Mouse (Mus musculus) pancreas, adult 10 weeks (tissue): ENCODE measurements around the gene Nubp1. TPM values are rescaled to one million over a fixed set of nuclear protein-coding genes. Genes with fewer than 3 reads are reported as not detected.

Experiments used
- polyA plus RNA-seq: library from polyadenylated mRNA; stranded (reverse); fragments of 350-450 nt; fragmentation: Illumina TruSeq; extraction: RNeasy Lipid Tissue Mini Kit (QIAGEN cat#74804); gene quantifications from one replicate; pipeline ENCODE4 v1.2.3, GENCODE M21; 2015; ENCODE audit warnings: low read depth, low replicate concordance; ENCODE audit not compliant: insufficient read depth

Nubp1 gene
- polyA plus RNA-seq: 5.4 TPM

DNA sequence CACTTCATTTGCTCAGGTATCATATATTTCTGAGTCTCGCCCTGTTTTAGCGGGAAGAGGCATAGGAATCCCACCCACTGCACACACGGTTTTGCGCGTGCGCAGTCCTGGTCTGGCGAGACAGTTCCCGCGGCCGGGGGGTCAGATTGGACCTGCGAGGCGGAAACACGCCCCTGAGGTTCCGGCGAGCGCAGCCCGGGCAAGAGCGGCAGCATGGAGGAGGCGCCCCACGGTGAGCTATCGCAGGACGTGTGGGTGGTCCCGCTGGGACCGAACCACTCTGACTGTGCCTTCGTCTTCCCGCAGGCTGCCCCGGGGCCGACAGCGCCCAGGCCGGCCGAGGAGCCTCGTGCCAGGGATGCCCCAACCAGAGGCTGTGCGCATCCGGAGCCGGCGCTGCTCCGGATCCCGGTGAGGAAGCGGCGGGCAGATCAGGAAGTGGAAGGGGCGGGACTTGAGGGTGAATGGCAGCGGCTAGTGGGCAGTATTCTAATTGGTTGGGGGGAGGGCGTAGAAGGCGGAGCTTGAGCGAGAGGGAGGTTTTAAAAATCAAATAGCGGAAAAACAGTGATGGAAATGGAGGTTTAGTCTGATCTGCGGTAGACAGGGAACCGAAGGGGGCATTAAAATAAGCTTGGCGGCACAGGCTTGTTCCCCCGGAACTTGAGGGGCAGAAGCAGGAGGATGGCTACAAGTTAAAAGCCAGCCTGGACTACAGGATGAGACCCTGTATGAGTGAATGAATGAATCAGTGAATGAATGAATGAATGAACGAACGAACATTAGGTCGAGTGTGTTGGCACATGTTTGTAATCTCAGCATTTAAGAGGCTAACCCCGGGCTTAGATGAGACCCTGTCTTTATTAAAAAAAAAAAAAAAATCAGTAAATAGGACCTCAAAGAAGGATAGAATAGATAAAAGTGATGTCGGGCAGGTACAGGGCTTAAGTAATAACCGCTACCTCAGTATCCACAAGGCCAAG lies at the start of gene Nubp1:
Gene Nubp1 (plus strand): TSS at position 185 of the 983 bp plus-strand sequence.

DNA sequence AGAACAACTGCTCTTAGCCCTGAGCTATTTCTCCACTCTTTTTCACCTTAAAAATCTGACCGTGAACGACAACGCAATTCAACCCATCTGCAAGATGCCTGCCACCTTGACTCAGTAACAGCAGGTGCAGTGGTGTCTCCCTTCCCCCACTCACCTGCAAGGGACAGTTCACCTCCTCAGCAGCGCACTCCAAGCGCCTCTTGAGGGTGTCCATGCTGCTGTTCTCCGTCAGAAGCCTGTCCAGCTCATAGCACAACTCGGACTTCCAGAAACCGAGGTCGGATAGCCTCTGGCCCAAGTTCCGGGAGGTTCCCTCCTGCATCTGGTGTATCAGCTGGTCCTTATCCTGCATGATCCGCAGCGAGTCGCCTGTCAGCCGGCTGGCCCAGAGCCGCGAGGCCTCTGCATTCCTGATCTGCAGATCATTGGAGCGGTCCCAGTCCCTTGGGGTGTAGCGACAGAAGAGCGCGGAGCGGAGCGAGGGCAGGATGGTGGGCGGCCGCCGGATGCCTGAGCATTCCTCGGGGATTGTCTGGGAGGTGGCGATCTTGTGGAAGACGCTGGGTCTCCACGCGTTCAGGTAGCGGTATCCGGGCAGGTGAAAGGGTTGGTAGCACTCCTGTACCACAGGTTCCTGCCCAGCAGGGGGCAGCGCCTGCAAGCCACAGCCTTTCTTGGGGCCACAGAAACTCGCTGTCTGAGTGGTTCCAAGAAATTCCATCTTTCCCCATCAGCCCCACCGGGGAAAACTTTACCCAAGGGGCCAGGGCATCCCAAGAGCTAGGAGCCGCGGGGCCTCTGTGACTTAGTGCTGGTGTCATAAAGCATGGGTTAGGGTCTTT lies 16.8 kb upstream of the Nubp1 start, which contains the start of gene Tekt5:
Gene Tekt5 (minus strand): TSS at position 792 of the 842 bp plus-strand sequence.

GRCm38 (mm10) chr16:10447264-10447594 lies 35.5 kb downstream of the Nubp1 start, which contains the start of gene Tvp23a:
Gene Tvp23a (minus strand): TSS chr16:10447362.

Other genes starting within 250 kb of the Nubp1 start
- gene Rpl39l, start 241.7 kb upstream of the Nubp1 start, polyA plus RNA-seq: not detected
- not detected for gene Atf7ip2, start 219.2 kb upstream of the Nubp1 start, polyA plus RNA-seq
- 14.7 TPM for gene Emp2, start 98.0 kb upstream of the Nubp1 start, polyA plus RNA-seq
- not detected for gene Tekt5, start 16.5 kb upstream of the Nubp1 start, polyA plus RNA-seq
- 0.41 TPM for gene Tvp23a, start 35.4 kb downstream of the Nubp1 start, polyA plus RNA-seq
- 0.17 TPM for gene Ciita, start 68.1 kb downstream of the Nubp1 start, polyA plus RNA-seq
- 24.7 TPM for gene Dexi, start 131.1 kb downstream of the Nubp1 start, polyA plus RNA-seq
- 3.0 TPM for gene Clec16a, start 133.4 kb downstream of the Nubp1 start, polyA plus RNA-seq